Mouse (Mus musculus) megakaryocyte, adult 5-6 weeks (primary cell): ENCODE results near the gene 4933428G20Rik. TPM values are rescaled to one million over a fixed set of nuclear protein-coding genes. Genes with fewer than 3 reads are reported as not detected.

Experiments used
- ATAC-seq: 2 replicates; pipeline ENCODE4 v1.8.0; 2016; ENCODE audit warnings: mild to moderate bottlenecking, inconsistent platforms; ENCODE audit not compliant: poor library complexity, severe bottlenecking
- total RNA-seq, 2 experiments: library from RNA; stranded (forward) in 1 of 2; stranded (reverse) in 1 of 2; fragments of 153-499, 151-499 nt in 1 of 2; fragments of 221-1000, 200-1000 nt in 1 of 2; gene quantifications; 2 replicates each; pipeline versions ENCODE4 v1.2.3 to v1.2.4; 2015 to 2017

4933428G20Rik gene
- total RNA-seq, 2 experiments from 2014 or later, result not detected

DNA sequence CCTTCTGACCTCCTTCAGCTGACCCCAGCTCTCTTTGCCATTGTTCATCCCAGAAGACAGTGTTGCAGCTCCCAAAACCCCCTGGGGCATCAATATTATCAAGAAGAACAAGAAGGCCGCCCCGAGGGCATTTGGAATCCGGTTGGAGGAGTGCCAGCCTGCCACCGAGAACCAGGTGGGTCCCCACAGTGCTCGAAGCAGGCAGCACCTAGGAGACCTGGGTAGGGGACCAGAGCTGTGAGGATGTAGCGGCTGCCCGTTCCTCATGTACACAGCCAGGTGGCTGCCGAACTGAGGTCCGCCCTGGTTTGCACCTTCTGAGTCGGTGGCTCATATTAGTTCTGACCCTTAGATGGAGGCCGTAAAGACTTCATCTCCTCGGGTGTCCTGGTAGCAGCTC, 34.2 kb downstream of the 4933428G20Rik start:
- no peak for ATAC-seq

DNA sequence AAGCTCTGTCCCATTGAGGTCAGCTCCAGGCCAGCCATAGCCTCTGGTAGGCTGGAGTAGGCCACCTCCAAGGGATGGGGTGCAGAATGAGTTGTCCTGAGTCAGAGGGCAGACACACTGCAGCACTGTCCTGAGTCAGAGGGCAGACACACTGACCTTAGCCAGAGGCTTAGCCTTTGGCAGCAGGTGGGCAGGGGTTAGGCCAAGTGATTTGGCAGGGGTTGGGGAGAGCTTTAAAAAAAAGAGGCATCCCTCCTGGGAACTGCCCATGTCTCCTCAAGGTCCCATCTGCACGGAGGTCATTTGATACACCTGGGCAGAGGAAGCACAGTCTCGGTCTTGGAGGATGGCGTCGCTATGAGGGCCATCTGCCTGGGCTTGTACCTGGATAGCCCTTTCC, 36.1 kb downstream of the 4933428G20Rik start:
- no peak for ATAC-seq

DNA sequence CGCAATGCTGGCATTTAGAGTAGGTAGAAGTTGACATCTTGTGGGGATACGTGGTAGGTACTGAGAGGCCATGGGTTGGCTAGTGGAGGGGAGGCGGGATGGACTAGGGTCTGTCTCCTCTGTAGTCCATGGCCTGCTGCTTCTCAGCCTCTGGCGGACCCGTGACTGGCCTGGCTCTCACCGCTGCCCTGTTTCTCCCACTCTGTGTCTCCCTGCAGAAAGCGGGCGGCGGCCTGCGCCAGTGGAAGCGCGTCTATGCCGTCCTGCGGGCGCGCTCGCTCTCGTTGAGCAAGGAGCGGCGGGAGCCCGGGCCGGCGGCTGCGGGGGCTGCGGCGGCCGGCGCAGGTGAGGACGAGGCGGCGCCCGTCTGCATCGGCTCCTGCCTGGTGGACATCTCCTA, 37.0 kb downstream of the 4933428G20Rik start:
- ATAC-seq, result no peak

DNA sequence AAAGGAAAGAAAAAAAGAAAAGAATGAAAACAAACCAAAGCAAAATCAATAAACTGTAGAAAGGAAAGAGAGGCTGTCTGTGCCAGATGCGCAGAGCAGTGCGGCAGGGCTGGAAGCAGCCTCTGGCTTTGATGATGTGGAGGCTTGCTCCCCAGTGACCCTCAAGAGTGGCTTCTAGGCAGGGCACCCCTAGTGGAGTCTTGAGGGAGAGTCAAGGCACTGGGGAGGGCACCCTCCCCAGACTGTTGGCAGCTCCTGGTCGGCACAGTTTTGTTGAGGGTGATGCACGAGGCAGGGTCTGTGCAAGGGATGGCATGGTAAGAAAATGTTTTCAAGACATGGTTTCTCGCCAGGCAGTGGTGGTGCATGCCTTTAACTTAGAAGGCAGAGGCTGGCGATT, 37.6 kb downstream of the 4933428G20Rik start:
- ATAC-seq, result no peak

DNA sequence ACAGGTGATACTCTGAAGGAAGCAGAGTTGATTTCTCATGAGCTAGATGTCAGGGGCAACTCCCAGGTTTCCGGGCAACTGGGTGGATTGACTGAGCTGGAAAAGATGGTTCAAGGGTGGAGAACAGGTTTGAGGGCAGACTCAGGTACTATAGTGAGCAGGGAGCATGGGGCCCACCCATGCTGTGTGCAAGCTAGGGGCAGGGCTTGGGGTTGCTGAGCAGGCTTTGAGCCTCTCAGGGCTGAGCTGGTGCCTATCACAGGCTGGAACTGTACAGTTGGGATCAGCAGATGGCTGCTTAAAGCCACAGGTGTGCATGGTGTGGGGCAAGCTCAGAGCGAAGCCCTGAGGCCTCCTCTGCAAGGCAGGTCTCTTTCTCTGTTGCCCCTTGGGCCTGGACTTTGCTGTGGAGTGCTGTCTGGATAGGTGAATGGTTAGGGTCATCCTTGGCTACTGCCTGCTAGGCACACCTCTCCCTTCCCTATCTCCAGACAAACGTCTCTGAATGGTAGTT, 38.8 kb downstream of the 4933428G20Rik start:
- ATAC-seq, result no peak

DNA sequence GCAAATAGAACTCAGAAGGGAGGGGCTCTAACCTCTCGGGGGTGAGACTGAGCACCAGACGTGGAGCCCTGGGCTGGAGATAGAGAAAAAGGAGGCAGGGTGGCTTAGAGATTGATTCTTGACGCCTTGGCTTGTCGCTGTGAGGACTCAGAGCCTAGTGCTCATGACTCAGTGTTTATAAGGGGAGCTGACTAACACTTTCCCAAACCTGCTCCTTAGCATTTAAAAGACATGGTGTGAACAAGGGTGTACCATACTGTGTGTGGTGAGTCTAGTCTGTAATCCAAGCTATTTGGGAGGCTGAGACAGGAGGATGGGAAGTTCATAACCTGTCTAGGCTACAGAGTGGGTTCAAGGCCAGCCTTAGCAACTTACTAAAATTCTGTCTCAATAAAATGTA, 43.0 kb downstream of the 4933428G20Rik start:
- no peak for ATAC-seq

DNA sequence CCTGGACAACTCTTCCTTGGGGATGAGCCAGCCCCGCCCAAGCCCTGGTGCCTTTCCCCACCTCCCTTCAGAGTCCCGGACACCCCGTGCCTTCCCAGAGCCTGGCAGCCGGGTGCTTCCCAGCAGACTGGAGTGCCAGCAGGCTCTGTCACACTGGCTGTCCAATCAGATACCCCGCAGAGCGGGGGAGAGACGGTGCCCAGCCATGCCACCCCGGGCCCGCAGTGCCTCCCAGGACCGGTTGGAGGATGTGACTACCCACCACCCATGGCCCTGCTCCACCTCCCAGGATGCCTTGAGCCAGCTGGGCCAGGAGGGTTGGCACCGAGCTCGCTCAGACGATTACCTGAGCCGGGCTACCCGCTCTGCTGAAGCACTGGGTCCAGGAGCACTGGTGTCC, 48.5 kb downstream of the 4933428G20Rik start:
- no peak for ATAC-seq

DNA sequence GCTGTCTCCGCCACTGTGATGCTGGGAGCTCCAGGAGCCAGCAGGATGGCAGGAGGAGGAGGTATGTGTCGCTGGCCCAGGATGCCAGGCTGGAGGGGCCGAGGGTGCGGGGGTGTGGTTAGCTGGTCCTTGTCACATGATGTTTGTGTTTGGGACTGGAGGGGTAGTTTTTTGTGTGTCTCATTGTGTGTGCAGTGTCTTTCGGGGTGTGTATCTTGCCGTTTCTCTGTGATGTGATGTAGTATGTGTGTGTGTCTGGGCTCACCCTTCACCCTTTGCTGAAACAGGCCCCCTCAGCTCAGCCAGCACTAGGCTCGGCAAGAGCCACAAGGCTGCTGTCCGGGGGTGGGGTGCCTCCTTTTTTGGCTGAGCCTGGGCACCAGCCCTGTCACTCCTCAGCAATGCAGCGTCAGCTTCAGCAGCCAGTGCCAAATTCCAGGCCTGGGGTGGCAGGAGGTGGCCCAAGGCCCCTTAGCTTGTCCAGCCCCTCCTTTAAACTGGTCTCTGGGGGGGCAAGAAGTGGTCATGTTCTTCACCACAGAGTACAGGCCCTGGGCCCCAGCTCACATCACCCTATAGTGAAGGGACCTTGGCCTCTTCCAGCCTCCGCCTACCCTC, 49.7 kb downstream of the 4933428G20Rik start:
- ATAC-seq, result no peak

DNA sequence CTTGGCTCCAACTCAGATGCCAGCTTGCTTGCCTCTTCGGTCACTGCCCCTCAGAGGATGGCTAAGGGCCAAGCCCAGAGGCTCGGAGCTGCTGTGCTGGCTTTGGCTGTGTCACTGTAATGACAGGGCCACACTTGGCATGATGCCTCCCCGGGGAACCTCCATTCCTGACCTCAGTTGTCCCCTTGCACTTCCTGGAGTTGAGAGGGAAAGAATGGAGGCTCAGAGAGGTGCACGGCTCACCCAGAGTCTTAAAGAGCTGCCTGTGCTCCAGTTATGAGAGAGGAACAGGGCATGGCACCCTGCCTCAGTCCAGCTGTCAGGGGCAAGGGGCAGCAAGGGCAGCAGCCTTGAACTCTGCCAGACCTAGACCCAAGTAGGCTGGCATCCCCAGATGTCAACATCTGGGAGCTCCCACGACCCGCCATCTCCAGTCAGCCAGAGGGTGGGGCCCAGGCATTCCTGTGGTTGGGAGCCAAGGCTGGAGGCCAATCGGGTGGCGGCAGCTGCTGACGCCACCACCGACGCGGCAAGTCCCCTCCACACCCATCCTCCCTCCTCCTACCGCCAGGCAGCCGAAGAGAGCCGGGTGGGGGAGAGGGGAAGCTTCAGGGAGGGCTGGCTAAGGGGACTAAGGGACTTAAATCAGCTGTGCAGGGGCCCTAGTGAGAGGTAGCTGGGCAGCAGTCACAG, 50.4 kb downstream of the 4933428G20Rik start:
- ATAC-seq, result peak; percentile 70

DNA sequence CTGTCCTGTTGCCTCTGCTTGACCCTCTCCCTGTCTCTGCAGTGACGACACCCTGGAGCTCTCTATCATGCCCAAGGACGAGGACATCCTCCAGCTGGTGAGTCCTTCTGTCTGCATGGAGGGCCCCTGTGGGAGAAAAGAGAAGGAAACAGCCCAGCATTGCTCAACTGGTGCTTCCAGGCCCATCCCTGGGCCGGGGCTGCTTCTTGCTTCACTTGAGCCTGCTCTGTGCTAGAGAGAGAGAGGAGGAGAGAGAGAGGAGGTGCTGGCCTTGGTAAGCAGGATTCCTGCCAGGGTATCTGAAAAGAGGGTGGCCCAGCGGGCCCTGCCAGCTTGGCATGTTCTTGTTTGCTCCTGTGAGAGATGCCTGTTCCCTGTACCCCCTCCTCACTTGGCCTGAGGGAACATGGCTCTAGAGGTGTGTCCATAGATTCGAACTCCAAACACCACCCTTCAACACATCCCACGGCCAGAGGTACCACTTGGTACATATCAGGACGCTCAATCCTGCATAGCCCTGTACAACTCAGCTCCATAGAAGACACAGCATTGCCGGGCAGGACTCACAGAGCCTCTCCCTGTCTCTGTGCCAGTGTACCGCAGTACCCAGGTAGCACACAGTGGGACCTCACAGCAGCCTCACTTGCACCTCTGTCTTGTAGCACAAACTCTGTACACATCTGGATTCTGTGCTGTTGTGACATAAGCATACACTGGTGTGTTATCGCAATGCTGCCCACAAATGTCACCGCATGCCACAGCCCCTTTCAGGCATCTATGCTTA, 51.3 kb downstream of the 4933428G20Rik start:
- ATAC-seq, result peak; percentile 66

DNA sequence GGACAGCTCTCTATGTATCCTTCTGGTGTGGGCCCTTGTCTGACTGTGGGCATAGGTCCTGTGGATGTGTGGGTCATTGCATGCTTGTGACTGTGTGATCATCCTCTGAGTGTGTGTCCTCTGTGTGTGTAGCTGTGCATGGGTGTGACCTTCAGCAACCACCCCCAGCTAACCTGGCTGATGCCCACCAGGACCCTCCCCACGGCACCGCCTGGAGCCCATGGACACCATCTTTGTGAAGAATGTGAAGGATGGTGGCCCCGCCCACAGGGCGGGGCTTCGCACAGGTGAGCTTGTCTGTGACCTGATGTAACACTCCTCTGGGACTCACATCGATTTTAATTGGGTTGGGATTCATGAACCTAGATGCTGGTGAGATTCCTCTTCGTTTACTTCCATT, 52.2 kb downstream of the 4933428G20Rik start:
- no peak for ATAC-seq

DNA sequence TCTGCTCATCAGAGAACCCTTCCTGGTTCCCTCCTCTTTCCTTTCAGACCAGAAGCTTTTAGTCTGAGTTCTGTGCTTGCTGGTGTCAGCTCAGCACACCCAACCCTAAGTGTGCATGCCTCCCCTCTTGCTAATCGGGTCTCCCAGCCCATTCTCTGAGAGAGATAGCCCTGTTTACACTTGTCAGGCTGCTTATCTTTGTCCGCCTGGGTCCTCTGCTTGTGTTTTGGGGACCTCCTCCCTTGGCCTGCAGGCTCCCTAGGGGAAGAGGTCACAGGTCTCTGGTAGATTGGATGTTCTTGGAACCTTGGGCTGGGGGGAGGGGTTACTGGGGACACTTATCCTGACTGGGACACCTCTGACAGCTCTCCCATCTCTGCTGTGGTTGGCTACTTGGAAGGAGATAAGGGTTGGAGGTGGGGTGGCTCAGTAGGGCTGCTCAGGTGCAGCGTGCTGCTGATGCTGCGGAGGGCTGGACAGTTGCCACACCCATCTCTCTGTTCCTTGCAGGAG, 54.1 kb downstream of the 4933428G20Rik start:
- 0 out of 2 replicates have a peak, but pooled peaks have one; percentile 10 for ATAC-seq

DNA sequence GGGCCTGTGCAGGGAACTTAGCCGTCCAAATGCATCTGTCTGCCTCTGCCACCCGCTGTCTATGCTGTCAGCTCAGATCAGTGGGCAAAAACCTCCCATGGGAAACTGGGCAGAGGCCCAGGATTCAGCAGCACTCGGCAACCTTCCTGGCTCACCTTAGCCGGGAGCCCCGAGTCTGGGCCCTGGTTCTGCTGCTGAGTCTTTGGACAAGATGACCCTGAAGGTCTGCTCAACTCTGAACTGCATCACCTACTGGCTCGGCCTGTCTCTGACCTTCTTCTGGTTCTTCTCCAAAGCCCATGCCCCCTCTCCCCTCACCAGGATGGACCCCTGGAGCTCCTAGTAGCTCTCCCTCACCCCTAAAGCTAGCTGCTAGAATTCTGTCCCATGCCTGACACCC, 54.5 kb downstream of the 4933428G20Rik start:
- no peak for ATAC-seq

DNA sequence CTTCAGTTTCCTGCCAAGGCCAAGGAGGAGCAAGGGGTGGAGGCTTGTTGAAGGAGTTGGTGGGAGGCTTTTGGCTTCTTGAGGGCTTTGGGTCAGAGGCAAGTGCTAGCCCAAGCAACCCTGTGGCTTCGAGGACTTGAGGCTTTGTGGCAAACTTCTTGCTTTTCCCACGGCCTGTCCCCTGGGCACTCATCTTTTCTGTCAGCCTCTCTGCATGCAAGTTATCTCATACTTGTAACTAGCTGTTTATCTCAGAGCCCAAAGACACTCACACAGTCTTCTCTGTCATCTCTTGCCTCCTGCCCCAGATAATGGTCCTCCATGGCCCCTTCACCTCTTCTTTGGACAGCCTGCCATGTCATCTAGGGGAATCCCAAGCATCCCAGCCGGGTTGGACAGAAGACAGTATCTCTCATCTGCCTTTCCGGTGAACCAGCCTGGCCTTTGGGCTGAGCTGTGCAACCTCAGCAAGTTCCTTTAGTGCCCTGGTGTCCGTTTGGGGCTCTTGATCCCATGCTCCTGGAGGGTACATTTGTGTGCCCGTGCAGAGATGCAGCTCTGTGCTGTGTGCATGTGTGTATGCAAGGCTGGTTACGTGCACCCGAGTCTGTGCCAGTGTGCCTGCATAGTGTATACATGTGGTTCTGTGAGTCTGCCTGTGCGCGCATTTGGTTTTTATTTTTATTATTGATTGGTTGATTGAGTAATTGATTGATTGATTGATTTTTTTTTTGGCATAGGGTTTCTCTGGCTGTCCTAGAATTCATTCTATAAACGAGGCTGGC, 57.1 kb downstream of the 4933428G20Rik start:
- ATAC-seq, result no peak

DNA sequence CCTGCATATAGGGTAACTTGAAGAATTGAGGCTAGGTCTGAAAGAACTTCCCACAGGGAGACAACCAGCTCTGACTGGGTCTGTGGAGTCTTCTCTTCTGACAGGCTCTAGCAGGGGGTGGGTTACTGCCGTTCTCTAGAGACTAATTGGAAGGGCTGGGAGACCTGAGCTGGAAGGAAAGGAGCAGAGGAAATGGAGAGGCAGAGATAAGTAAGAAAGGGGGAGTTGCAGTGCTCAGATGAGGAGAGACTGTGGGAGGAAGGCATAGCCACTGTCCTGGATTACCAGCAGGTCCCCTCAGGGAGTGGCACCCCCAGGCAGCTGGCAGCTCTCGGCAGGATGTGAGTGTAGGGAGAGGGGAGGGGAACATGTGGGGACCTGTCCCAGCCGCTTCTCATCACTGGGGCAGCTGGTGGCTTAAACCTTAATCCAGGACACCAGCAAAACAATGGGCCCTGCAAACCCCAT, 58.4 kb downstream of the 4933428G20Rik start:
- ATAC-seq, result no peak

DNA sequence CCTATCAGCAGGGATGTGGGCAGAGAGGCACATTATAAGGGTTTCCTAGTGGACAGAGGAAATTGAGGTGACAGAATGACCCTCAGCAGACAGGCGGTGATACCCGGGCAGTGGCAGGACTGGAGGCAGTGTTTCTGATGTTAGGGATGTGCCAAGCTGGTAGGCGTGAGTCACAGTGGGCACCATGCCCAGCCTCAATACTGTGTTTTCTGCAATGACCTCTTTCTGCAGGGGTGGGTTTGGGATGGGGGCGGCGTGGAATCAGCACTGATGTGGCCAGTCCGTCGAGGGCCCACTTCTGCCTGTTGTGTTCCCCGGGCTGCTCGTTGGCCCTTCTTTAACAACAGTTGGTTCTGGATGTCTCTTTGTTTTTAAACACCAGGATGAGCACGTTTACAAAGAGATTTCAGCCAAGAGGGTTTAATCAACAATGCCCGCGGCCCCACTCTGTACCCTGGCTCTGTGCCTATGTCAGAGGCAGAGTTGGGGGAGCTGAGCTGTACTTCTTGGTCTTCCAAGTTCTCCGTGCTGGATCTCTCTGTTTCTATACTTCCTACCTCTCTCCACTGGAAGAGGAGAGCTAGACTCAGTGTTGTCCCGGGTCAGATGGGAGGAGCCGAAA, 59.0 kb downstream of the 4933428G20Rik start:
- ATAC-seq, result no peak; the same call in 1 of the 2 replicates
